Mouse (Mus musculus) lung, adult 2 months (tissue): Measurements from ENCODE around the gene Plek.

Experiments
- CTCF ChIP-seq: fragments of 200-500 bp; IDR thresholded peaks from 2 replicates; pipeline ENCODE4 v1.5.1; 2011; ENCODE audit warnings: mild to moderate bottlenecking, low read length, control low read depth; ENCODE audit not compliant: insufficient read depth
- POLR2A ChIP-seq: fragments of 200-500 bp; IDR thresholded peaks from 2 replicates; pipeline ENCODE4 v1.6.1; 2011; ENCODE audit warnings: low read depth, mild to moderate bottlenecking, control low read depth, low read length, borderline replicate concordance; ENCODE audit errors: extremely low read depth

DNA sequence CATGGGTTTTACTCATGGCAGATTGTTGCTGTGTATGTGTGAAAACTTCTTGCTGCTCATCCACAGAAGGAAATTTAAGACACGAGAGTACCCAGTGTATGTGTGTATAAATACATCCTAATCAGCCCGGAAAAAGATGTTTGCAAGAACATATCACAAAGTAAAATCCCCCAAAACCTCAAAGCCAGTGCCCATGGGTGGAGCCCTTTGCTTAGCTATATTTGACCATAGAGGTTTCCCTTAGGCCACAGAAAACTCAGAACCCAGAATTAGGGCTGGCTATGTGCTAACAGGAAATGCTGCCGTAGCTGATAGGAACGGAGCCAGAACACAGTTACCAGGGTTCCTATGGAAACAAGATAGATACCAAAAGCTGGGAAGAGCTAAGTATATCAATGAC, 75.2 kb downstream of the Plek start:
- no peak for TF ChIP-seq POLR2A
- no peak for TF ChIP-seq CTCF
